Comparison of ENCODE assay signal across 1 mouse cellular context in the genomic region with DNA sequence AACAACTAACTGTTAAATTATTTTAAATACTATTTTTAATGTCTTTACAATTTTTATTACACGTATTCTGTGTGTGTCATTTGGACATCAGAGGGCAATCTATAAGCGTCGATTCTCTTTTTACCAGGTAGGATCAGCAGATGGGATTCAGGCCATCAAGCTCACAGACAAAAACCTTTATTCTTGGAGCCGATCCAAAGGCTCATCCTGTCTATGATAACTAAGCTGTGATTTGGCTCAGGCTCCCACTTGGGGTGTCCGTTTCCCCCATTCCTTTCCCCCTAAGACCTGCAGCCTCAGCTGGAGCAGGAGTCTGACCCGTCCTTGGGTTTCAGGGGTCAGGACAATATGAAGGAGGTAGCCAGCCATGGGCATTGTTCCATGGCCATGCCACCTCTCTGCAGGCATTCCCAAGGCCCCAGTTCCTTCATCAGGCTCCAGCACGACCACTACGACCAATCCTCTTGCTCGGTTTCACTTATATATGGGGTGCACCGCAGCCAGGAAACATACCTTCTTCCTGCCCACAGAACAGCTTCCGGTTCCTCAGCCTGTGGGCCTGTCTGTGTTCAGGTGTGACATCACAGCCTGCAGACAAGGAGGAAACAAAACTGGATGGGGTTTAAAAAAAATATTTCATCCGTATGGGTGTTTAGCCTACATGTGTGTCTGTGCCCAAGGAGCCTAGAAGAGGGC.
TF ChIP-seq lines count a peak whose summit lies in the region.

No protein-coding gene starts in this region.

TF ChIP-seq in MEL, 35 proteins besides CTCF, POLR2A, EP300 and RAD21:
- TF ChIP-seq RCOR1 (IDR thresholded peaks at IDR 0.05; ENCODE audit: low read depth, low read length) (0 out of 2 replicates have a peak, but pooled peaks have one; percentile 18), BHLHE40 (IDR thresholded peaks at IDR 0.05; ENCODE audit: borderline replicate concordance, low read depth, low read length) (no peak), MAZ (IDR thresholded peaks at IDR 0.05; ENCODE audit: low read depth, low read length) (no peak)
TF ChIP-seq in MEL: peak in this region for 1.
